Mouse (Mus musculus): ENCODE results near the gene Ccdc152. TPM values are rescaled to one million over a fixed set of nuclear protein-coding genes. Genes with fewer than 3 reads are reported as not detected.

Ccdc152 gene
- total RNA-seq (2021) (not detected), polyA plus RNA-seq (2012; rRNA removed) (0.39 and 0.73 TPM in 2 replicates)
- long read RNA-seq, partial matches to known transcripts: 0 of 1 reads
- long read RNA-seq, other reads (novel, unspliced or antisense): 1 of 1 reads

DNA sequence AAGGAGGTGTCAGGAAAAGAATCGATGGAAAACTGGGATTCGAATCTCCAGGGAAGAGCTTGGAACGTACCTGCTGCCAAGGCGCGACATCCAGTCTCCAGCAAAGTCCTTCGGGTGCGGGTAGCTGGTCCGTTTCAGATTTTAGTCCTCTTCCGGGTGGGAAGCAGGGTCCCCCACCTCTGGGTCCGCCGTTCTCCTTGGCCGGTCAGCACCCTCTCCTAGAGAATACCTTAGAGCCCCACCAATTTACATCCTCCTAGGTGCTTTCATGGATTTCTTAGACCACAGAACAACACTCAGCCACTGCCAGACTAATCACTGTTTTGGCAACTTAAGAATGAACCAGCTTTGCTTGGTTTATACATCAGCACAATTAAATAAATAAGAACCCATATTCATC lies at the start of gene Ccdc152:
Gene Ccdc152 (minus strand): TSS at position 101 of the 400 bp plus-strand sequence.
- H3K9ac ChIP-seq (ENCODE audit: low read depth, low read length): no peak within 1 kb of the TSS
- H3K27me3 ChIP-seq (ENCODE audit: control insufficient read depth, insufficient read depth, low read length): no peaks in the 10 kb centered on the region
- 92% methylated on average over 12 of the region's 12 CpGs for WGBS
- H3K79me2 ChIP-seq (replicated peaks; ENCODE audit: control insufficient read depth, insufficient read depth, low read length): no peaks in the 10 kb centered on the region
- H3K4me1 ChIP-seq (ENCODE audit: control insufficient read depth, insufficient read depth, low read length): no peaks in the 10 kb centered on the region
- DNase-seq: no peak
- H3K27ac ChIP-seq: no peak within 1 kb of the TSS
- intact Hi-C loops (cut with DNase I): no loop called here
- H3K36me3 ChIP-seq (ENCODE audit: control insufficient read depth, insufficient read depth, low read length): no peaks in the 10 kb centered on the region
- no peak within 1 kb of the TSS for H3K4me3 ChIP-seq
- no peak for TF ChIP-seq EP300 (IDR thresholded peaks at IDR 0.05; ENCODE audit: insufficient read depth, low read depth, low read length)
- no peak for TF ChIP-seq CTCF (IDR thresholded peaks at IDR 0.05)
- TF ChIP-seq POLR2A (IDR thresholded peaks at IDR 0.05; ENCODE audit: insufficient read depth, low read depth, low read length): no peak

GRCm38 (mm10) chr15:3349306-3350064 lies 46.2 kb upstream of the Ccdc152 start:
- no peak for TF ChIP-seq CTCF (IDR thresholded peaks at IDR 0.05)
- no peak for TF ChIP-seq POLR2A (IDR thresholded peaks at IDR 0.05; ENCODE audit: insufficient read depth, low read depth, low read length)
- TF ChIP-seq EP300 (IDR thresholded peaks at IDR 0.05; ENCODE audit: insufficient read depth, low read depth, low read length): no peak
- H3K27ac ChIP-seq: no peak overlapping the region
- no peaks in the 10 kb centered on the region for H3K27me3 ChIP-seq (ENCODE audit: control insufficient read depth, insufficient read depth, low read length)
- H3K79me2 ChIP-seq (replicated peaks; ENCODE audit: control insufficient read depth, insufficient read depth, low read length): no peaks in the 10 kb centered on the region; the same call in 1 of the 2 replicates
- 61% methylated on average over 6 of the region's 6 CpGs for WGBS
- no peak overlapping the region for H3K4me3 ChIP-seq
- no peaks in the 10 kb centered on the region for H3K4me1 ChIP-seq (ENCODE audit: control insufficient read depth, insufficient read depth, low read length)
- DNase-seq: no peak
- H3K9ac ChIP-seq (ENCODE audit: low read depth, low read length): no peak overlapping the region
- H3K36me3 ChIP-seq (ENCODE audit: control insufficient read depth, insufficient read depth, low read length): peaks cover 3% of the 10 kb centered on the region
- intact Hi-C loops (cut with DNase I): no loop called here

- Histone ChIP-seq H3K79me2 (replicated peaks; ENCODE audit: control insufficient read depth, insufficient read depth, low read length) (no peaks in the 10 kb centered on the region; the same call in 1 of the 2 replicates), H3K36me3 (ENCODE audit: control insufficient read depth, insufficient read depth, low read length) (peaks cover 3% of the 10 kb centered on the region; the same call in 1 of the 2 replicates), H3K27ac (no peak overlapping the region), H3K9ac (ENCODE audit: low read depth, low read length) (no peak overlapping the region), H3K4me3 (no peak overlapping the region), H3K4me1 (ENCODE audit: control insufficient read depth, insufficient read depth, low read length) (peaks cover 2% of the 10 kb centered on the region), H3K27me3 (ENCODE audit: control insufficient read depth, insufficient read depth, low read length) (no peaks in the 10 kb centered on the region)
- intact Hi-C loops (cut with DNase I): no loop called here
- TF ChIP-seq POLR2A (IDR thresholded peaks at IDR 0.05; ENCODE audit: insufficient read depth, low read depth, low read length) (no peak), EP300 (IDR thresholded peaks at IDR 0.05; ENCODE audit: insufficient read depth, low read depth, low read length) (no peak), CTCF (IDR thresholded peaks at IDR 0.05) (no peak)
- WGBS: 68% methylated on average over 3 of the region's 3 CpGs
- DNase-seq: no peak
Measured at GRCm38 (mm10) chr15:3346682-3347081, 43.4 kb upstream of the Ccdc152 start.

DNA sequence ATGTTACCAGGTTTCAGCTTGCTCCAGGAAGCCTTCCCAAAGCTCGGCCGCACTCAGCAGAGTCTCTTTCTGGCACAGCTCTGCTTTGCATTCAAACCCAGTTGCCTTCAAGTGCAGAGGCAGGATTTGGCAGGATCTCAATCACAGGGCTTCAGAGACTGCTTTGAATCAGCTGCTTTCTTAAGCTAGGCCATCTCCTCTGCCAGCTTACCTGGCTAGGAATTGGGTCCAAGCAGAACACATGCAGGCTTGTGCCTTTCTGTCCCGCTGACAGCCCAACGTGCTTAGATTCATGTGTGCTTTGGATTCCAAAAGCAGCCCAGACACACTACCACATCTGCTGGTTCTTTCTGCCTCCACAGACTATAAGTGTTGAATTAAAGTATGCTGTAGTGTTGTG lies 41.2 kb upstream of the Ccdc152 start:
- Histone ChIP-seq H3K27me3 (ENCODE audit: control insufficient read depth, insufficient read depth, low read length) (no peaks in the 10 kb centered on the region), H3K36me3 (ENCODE audit: control insufficient read depth, insufficient read depth, low read length) (peaks cover 7% of the 10 kb centered on the region), H3K27ac (no peak overlapping the region), H3K9ac (ENCODE audit: low read depth, low read length) (no peak overlapping the region), H3K4me1 (ENCODE audit: control insufficient read depth, insufficient read depth, low read length) (peaks cover 2% of the 10 kb centered on the region), H3K79me2 (replicated peaks; ENCODE audit: control insufficient read depth, insufficient read depth, low read length) (no peaks in the 10 kb centered on the region), H3K4me3 (no peak overlapping the region)
- TF ChIP-seq POLR2A (IDR thresholded peaks at IDR 0.05; ENCODE audit: insufficient read depth, low read depth, low read length) (no peak), CTCF (IDR thresholded peaks at IDR 0.05) (no peak), EP300 (IDR thresholded peaks at IDR 0.05; ENCODE audit: insufficient read depth, low read depth, low read length) (no peak)
- WGBS: 65% methylated on average over 4 of the region's 4 CpGs
- intact Hi-C loops (cut with DNase I): loop anchor here (5.0 kb wide), 1 partner anchor 148 kb away; no protein-coding TSS in a partner anchor
- DNase-seq: peak in 1 of 2 experiments; percentile 31

GRCm38 (mm10) chr15:3341806-3342582 lies 38.7 kb upstream of the Ccdc152 start:
- H3K9ac ChIP-seq (ENCODE audit: low read depth, low read length): no peak overlapping the region
- H3K36me3 ChIP-seq (ENCODE audit: control insufficient read depth, insufficient read depth, low read length): peaks cover 4% of the 10 kb centered on the region
- TF ChIP-seq CTCF (IDR thresholded peaks at IDR 0.05) (no peak), POLR2A (IDR thresholded peaks at IDR 0.05; ENCODE audit: insufficient read depth, low read depth, low read length) (no peak), EP300 (IDR thresholded peaks at IDR 0.05; ENCODE audit: insufficient read depth, low read depth, low read length) (no peak)
- H3K4me1 ChIP-seq (ENCODE audit: control insufficient read depth, insufficient read depth, low read length): peaks cover 2% of the 10 kb centered on the region
- H3K27me3 ChIP-seq (ENCODE audit: control insufficient read depth, insufficient read depth, low read length): no peaks in the 10 kb centered on the region
- WGBS: 43% methylated on average over 4 of the region's 4 CpGs
- intact Hi-C loops (cut with DNase I): loop anchor here (5.0 kb wide), 1 partner anchor 150 kb away; no protein-coding TSS in a partner anchor
- DNase-seq: peak; percentile 31 to 34
- H3K27ac ChIP-seq: no peak overlapping the region
- no peaks in the 10 kb centered on the region for H3K79me2 ChIP-seq (replicated peaks; ENCODE audit: control insufficient read depth, insufficient read depth, low read length)
- H3K4me3 ChIP-seq: no peak overlapping the region
